Mouse (Mus musculus): ENCODE measurements around the gene Sap30l.

DNA sequence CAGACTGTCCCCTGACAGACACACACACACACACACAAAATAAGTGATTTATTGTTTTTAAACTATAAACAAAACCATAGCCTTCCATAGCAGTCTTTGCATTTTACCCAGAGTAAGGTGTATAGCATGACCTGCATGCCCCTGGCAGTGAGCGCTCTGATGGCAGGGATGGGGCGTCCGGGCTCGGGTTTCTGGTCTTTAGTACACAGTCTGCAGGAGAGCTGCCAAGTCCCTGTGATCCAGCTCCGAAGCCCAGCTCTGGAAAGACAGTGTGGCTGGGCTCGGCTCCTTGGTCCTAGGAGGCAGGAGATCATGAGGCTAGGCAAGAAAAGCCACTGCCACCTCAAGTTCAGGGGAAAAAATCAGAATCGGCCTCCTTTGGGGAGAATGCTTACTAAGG lies 9.6 kb downstream of the Sap30l start:
- TF ChIP-seq MAFK (IDR thresholded peaks at IDR 0.05; ENCODE audit: insufficient read depth, low read depth, low read length): no peak
- TF ChIP-seq CHD2 (IDR thresholded peaks at IDR 0.05; ENCODE audit: low read depth, low read length): no peak
- no peak for TF ChIP-seq HCFC1 (IDR thresholded peaks at IDR 0.05; ENCODE audit: borderline replicate concordance, insufficient read depth, low read length)
- TF ChIP-seq ZNF384 (IDR thresholded peaks at IDR 0.05; ENCODE audit: low read depth, low read length): no peak
